Mouse (Mus musculus) mammary gland, adult 2 months (tissue): ENCODE measurements around the gene Extl1. TPM values are rescaled to one million over a fixed set of nuclear protein-coding genes. Genes with fewer than 3 reads are reported as not detected.

Source experiments
- polyA plus RNA-seq: library from polyadenylated mRNA; depleted of rRNA; stranded (reverse); fragments of >200 nt; gene quantifications from 2 replicates; pipeline ENCODE4 v1.2.3, GENCODE M21; 2012; ENCODE audit warnings: low replicate concordance; rRNA removed

The Extl1 gene
- polyA plus RNA-seq = 9.2 and 11.4 TPM in 2 replicates

GRCm38 (mm10) chr4:134383750-134384149 is at the start of gene Extl1:
Extl1 (minus strand) TSS chr4:134383850.

GRCm38 (mm10) chr4:134395977-134396825 is 12.6 kb upstream of the Extl1 start, which contains the start of gene Pafah2:
Pafah2 (plus strand) TSS chr4:134396320.

DNA sequence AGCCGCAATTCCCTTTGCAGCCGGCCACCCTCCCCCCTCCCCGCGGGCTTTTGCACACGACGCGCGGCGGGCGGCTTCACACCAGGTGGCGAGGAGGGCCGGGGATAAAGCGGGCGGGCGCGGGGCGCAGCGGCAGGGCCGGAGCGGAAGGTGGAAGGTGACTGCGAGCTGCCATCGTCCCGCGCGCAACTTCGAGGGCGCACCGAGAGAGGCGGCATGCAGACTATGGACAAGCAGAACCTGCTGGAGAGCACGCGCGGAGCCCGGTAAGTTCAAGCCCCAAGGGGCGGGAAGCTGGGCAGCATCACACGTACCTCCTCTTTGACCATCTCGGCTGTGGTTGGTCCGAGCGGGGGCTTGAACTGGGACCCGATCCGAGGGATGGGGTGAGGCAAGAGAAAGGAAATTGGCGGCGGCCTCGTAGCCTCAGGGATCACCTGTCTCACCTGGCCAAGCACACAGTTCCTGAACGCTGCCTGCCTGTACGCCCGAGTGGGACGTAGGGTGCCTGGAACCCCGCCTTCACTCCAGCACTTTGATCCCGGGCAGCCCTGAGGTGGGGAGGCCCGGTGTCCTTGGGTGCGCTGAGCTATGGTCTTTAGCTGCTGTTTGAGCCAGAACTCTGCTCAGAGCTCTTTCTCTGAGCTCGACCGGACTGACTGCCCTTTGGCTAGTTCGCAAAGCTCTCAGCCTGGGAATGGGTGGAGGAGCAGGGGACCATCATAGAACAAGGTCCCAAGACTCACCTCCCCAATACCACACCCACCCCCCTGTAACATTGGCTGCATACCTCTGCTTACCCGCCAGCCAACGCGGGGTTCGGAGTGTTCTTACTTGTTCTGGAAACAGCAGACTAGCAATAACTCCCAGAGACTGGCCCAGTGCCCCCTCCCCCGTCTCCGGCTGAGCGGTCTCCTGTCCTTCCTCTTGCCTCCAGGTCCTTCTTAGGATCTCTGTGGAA is 40.3 kb downstream of the Extl1 start, which contains the start of gene Slc30a2:
Gene Slc30a2, plus strand, starts transcription at position 111 of the 961 bp plus-strand sequence.

GRCm38 (mm10) chr4:134314876-134315275 is 68.8 kb downstream of the Extl1 start, which contains the start of gene Trim63:
Trim63 (plus strand) TSS chr4:134315120.

Other genes starting within 250 kb of the Extl1 start
- gene Cep85, start 196.7 kb downstream of the Extl1 start, polyA plus RNA-seq = 24.3 and 43.9 TPM in 2 replicates
- not detected in 2 replicates for gene Gm7534, start 180.8 kb downstream of the Extl1 start, polyA plus RNA-seq
- gene Catsper4, start 156.5 kb downstream of the Extl1 start, polyA plus RNA-seq = 0.11 and 0.62 TPM in 2 replicates
- 5.7 and 9.0 TPM in 2 replicates for gene Cnksr1, start 145.5 kb downstream of the Extl1 start, polyA plus RNA-seq
- not detected in 2 replicates for gene E130218I03Rik, start 140.2 kb downstream of the Extl1 start, polyA plus RNA-seq
- gene Zfp593, start 138.3 kb downstream of the Extl1 start, polyA plus RNA-seq = 6.0 and 12.0 TPM in 2 replicates
- gene Gm30191, start 136.9 kb downstream of the Extl1 start, polyA plus RNA-seq = 0.25 TPM in 1 of 2 replicates, not detected in the other
- 21.1 and 54.8 TPM in 2 replicates for gene Grrp1, start 129.7 kb downstream of the Extl1 start, polyA plus RNA-seq
- 2.0 and 6.4 TPM in 2 replicates for gene Pdik1l, start 96.0 kb downstream of the Extl1 start, polyA plus RNA-seq
- 0.13 and 27.2 TPM in 2 replicates for gene Trim63, start 68.7 kb downstream of the Extl1 start, polyA plus RNA-seq
- 0.26 and 0.50 TPM in 2 replicates for gene Slc30a2, start 40.7 kb downstream of the Extl1 start, polyA plus RNA-seq
- 14.5 and 17.4 TPM in 2 replicates for gene Pafah2, start 12.5 kb upstream of the Extl1 start, polyA plus RNA-seq
- gene Stmn1, start 84.5 kb upstream of the Extl1 start, polyA plus RNA-seq = 2.8 and 3.4 TPM in 2 replicates
- gene Paqr7, start 112.8 kb upstream of the Extl1 start, polyA plus RNA-seq = 39.4 and 59.7 TPM in 2 replicates
- gene Aunip, start 127.1 kb upstream of the Extl1 start, polyA plus RNA-seq = 0.20 TPM in 1 of 2 replicates, not detected in the other
- gene Mtfr1l, start 151.5 kb upstream of the Extl1 start, polyA plus RNA-seq = 92.8 and 131 TPM in 2 replicates
- gene Selenon, start 168.3 kb upstream of the Extl1 start, polyA plus RNA-seq = 33.8 and 40.6 TPM in 2 replicates